Mouse (Mus musculus): ENCODE results near the gene Adgrg7. TPM values are rescaled to one million over a fixed set of nuclear protein-coding genes. Genes with fewer than 3 reads are reported as not detected.

Gene Adgrg7
- not detected for polyA plus RNA-seq (2017; shearing (Covaris generic))

GRCm38 (mm10) chr16:56795481-56796139 is at the start of gene Adgrg7:
TSS of gene Adgrg7 (minus strand) at chr16:56795855.

DNA sequence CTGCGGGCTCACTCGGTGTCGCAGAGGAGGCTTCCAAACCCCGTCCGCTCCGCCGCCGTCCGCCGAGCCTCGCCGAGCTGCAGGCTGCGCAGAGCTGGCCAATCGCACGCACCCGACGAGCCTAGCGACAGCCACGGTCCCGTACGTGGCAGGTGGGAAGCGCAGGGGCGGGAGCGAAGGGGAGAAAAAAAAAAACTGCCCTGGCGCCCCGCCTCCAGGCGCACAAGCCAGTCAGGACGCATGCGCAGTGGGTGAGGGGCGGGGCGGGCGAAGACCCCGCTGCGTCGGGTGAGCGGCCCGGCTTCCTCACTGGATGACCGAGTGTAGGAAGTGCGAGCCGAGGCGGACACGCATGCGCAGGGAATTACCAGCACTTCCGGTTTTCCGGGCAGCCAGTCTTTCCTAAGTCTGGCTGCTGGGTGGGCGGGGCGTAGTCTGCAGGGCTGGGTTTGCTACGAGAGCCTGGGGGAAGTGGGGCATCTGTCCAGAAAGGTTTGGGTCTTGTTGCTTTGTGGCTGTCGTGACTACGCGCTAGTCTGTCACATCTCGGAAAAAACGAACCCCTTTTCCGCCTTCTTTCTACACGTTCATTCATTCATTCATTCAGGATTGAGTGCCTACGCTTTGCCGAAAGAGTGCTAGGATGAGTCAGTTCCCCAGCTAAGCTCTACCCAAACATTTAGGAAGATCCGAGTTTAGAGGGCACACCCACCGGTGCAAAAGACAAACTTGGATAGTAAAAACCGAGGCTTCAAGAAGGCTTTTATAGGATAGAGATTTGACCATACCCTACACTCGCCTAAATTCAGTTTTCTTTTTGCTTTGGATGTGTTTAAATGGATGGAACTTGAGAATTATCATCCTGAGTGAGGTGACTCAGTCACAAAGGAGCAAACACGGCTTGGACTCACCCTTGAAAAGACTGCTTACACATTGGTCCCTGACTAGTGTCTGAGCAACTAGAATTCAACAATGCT is 78.1 kb downstream of the Adgrg7 start, which contains the start of gene Tfg:
Gene Tfg, minus strand, starts transcription at position 227 of the 977 bp plus-strand sequence.

Other genes starting within 250 kb of the Adgrg7 start
- gene Tfg, start 78.4 kb downstream of the Adgrg7 start, polyA plus RNA-seq (2017; shearing (Covaris generic)), result 35.1 TPM
- not detected for gene Tmem45a, start 90.3 kb upstream of the Adgrg7 start, polyA plus RNA-seq (2017; shearing (Covaris generic))
- not detected for gene Lnp1, start 132.2 kb upstream of the Adgrg7 start, polyA plus RNA-seq (2017; shearing (Covaris generic))